16 mouse cellular contexts compared by ENCODE assay signal in genomic region chr9:46739341-46739740, GRCm38 (mm10).
"Had no signal": no experiment of that assay in that cellular context is flagged by ENCODE, and none has a peak within 500 bp of the region (broad histone marks: within the 10 kb centered on the region; RNA-seq: fewer than 3 reads in every experiment).

No protein-coding gene starts in this region.

- H3K27ac ChIP-seq: kidney, embryonic 15.5 days; limb, embryonic 12.5 days; liver, embryonic 13.5 days; lung, embryonic 15.5 days; midbrain, embryonic 10.5 days; neural tube, embryonic 15.5 days; stomach, postnatal 0 days had no signal

- H3K36me3 ChIP-seq: kidney, embryonic 15.5 days; limb, embryonic 12.5 days; liver, embryonic 13.5 days; lung, embryonic 15.5 days; midbrain, embryonic 10.5 days; neural tube, embryonic 15.5 days had no signal

- H3K4me1 ChIP-seq: liver, embryonic 13.5 days; lung, embryonic 15.5 days had no signal

- ATAC-seq: liver, postnatal 0 days had no signal

- H3K9me3 ChIP-seq: kidney, embryonic 15.5 days; limb, embryonic 12.5 days; liver, embryonic 13.5 days; lung, embryonic 15.5 days; midbrain, embryonic 10.5 days; neural tube, embryonic 15.5 days had no signal

- H3K9ac ChIP-seq: kidney, embryonic 15.5 days; limb, embryonic 12.5 days; liver, embryonic 13.5 days; liver, postnatal 0 days; lung, embryonic 15.5 days; neural tube, embryonic 15.5 days had no signal

- H3K27me3 ChIP-seq: liver, embryonic 13.5 days; lung, embryonic 15.5 days had no signal

- H3K4me3 ChIP-seq: kidney, embryonic 15.5 days; limb, embryonic 12.5 days; liver, embryonic 13.5 days; lung, embryonic 15.5 days; midbrain, embryonic 10.5 days; myocyte; neural tube, embryonic 15.5 days had no signal

- H3K4me2 ChIP-seq: kidney, embryonic 15.5 days; limb, embryonic 12.5 days; liver, embryonic 13.5 days; lung, embryonic 15.5 days; neural tube, embryonic 15.5 days had no signal

- DNase-seq: kidney, postnatal 14 days; layer of hippocampus, adult 9-11 months; layer of hippocampus, postnatal 36 days; liver; liver, embryonic 13.5 days; liver, postnatal 0 days; lung, postnatal 36 days; right cerebral cortex, adult 18-20 months; thymus, postnatal 4 days had no signal
